Mouse (Mus musculus) megakaryocyte, adult 5-6 weeks (primary cell): ENCODE measurements around the gene Cntn5. TPM values are rescaled to one million over a fixed set of nuclear protein-coding genes. Genes with fewer than 3 reads are reported as not detected.

Source experiments
- ATAC-seq: 2 replicates; pipeline ENCODE4 v1.8.0; 2016; ENCODE audit warnings: mild to moderate bottlenecking, inconsistent platforms; ENCODE audit not compliant: poor library complexity, severe bottlenecking
- total RNA-seq, 2 experiments: library from RNA; stranded (forward) in 1 of 2; stranded (reverse) in 1 of 2; fragments of 153-499, 151-499 nt in 1 of 2; fragments of 221-1000, 200-1000 nt in 1 of 2; gene quantifications; 2 replicates each; pipeline versions ENCODE4 v1.2.3 to v1.2.4; 2015 to 2017

The Cntn5 gene
- total RNA-seq, 2 experiments from 2014 or later, result not detected

- ATAC-seq, result no peak
These were observed 943.9 kb downstream of the Cntn5 start for GRCm38 (mm10) chr9:9960610-9961172.

- ATAC-seq, result no peak
These were observed 955.2 kb downstream of the Cntn5 start for GRCm38 (mm10) chr9:9949346-9949745.

DNA sequence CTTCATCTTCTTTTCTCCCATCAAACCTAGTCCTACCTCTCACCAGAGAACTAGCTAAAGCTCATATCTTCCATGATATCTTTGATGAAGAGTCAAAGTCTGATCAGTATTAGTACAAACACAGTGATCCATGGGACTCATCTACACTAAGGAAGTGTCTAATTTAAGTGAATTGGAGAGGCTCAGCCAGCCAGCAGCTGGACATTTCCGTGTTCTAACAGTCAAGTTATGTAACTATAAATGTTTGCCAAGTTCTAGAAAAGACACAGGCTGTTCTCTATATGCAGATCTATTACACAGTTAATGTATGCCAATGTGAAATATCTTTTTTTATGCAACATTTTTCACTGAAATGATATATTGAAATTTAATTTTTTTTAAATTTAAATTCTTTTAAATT, 959.7 kb downstream of the Cntn5 start:
- ATAC-seq, result no peak

DNA sequence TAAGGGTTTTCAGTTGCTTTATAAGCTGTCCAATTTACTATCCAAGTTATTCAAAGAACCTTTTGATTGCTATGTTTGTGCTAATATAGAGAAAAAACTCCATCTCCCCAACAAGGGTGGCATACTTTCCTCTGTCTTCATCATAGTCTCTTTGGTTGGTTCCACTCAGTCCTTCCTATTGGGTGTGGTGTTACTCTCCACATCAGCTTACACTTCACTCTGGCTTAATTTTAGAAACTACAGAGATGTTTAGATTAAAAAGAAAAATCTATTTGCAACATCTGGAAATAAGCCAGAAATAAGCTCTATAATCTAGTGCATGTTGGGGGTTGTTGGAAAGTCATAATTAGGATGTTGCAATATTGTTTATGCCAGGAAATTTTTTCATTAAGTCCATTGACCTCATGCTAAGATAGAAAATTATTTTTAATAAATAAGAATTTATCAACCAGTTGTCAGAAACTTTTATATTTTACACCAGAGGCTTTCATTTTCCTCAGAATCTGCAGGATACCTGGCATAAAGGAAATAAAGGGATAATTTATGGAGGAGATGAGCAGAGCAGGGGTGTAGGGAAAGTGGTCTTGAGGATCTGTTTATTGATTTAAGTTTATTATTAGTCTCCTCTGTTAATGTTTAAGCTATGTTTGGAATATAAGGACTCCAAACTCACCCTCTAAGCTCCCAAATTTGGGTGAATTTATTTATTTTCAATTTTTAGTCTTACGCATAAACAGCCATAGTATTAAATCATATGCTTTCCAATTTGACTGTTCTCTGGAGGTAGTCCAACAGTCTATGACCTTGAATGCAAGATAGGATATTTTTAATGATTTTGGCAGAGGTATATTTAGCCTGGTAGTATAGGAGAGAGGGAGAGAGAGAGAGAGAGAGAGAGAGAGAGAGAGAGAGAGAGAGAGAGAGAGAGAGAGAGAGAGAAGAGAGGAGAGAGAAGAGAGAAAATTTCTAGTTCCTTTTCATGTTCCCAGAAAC, 966.8 kb downstream of the Cntn5 start:
- ATAC-seq, result no peak

- ATAC-seq, result no peak
These were observed 984.0 kb downstream of the Cntn5 start for GRCm38 (mm10) chr9:9920580-9920979.

DNA sequence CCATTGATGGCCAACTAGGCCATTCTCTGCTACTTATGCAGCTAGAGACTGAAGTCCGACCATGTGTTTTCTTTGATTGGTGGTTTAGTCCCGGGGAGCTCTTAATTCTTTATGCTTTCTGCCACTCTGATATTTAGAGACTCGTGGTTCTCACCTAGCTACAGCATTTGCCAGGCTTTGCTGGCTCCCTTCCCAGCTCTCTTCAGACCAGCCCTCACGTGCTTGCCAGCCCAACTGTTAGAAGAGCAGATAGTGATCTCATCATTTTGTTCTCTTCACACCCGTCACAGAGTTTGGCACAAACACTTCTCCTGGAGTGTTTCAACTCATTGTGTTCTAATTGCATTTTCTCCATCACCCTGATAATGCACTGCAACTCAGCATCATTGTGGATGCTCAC, 1005.5 kb downstream of the Cntn5 start:
- ATAC-seq, result no peak

DNA sequence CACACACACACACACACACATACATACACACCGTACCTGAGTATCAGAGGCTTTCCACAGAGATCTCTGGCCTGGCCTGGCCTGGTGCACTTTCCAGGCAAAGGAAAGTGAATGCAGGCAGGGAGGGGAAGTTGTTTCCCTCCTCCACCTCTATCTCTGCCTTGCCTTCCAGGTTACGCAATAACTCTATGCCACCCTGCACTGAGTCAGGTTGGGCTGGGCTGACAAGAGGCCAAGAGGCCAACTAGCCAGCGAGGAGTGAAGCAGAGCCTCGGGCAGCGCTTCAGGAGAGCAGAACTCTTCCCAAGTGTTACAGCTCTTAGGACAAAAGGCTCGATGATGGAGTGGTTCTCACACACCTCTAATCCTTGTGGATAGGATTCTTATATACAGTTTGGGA, 1018.4 kb downstream of the Cntn5 start:
- ATAC-seq, result no peak

GRCm38 (mm10) chr9:9882779-9883383, 1021.7 kb downstream of the Cntn5 start:
- ATAC-seq, result no peak

DNA sequence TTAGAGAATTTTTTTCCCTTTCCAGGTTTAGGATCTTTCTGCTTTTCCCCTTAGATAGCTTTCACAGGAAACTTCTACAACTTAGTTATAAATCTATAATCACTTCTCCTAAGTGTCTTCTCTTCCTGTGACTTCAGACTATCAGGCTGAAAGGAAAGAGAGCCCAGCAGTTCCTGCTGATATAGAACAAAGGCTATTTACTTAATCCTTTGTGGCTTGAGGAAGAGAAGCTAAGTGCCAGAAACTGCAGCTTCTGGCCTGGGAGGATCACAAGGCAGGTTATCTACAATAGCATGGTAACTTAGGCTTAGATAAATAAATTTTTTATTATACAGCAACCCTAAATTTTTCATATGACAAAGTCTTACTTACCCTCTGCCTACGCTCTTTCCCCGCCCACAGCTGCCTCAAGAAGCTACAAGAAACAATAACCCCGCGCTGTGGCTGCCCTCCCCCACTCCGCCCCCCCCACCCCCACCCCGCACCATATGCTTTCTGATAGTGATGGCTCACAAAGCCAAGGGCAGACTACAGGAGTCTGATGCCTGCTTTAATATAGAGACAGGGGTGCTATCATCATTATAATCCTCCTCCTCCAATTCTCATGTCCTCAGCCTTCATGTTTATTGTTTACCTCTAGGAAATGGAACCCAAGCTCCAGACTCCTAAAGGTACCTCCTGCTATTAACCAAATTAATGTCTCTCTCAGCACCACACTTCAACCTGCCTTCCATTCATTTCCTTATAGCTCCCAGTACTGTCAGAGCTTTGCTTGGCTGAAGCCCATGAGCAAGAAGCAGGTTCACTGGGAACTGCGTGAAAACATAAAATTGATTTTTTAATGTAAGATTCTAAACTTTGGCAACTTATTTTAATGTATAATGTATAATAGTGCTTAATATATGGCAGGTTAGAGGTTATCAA, 1032.2 kb downstream of the Cntn5 start:
- ATAC-seq, result no peak

DNA sequence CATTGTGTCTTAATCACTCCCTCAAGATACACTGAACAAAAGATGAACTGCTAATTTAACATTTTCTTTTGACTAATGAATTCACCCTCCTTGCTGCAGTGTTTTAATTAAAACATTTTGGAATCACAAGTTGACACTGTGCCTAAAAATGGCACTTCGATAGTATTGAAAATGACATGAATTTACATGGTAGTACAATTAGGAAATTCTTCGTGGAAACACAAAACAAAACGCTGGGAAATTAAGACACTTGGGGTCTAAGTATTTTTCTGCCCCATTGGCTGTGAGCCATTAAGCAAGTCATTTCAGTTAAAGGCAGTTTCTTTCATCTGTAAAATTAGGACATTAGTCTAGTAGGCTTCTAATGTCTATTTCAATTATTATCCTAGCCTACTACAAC, 1043.9 kb downstream of the Cntn5 start:
- no peak for ATAC-seq

- no peak for ATAC-seq
These were observed 1045.3 kb downstream of the Cntn5 start for GRCm38 (mm10) chr9:9859323-9859722.

DNA sequence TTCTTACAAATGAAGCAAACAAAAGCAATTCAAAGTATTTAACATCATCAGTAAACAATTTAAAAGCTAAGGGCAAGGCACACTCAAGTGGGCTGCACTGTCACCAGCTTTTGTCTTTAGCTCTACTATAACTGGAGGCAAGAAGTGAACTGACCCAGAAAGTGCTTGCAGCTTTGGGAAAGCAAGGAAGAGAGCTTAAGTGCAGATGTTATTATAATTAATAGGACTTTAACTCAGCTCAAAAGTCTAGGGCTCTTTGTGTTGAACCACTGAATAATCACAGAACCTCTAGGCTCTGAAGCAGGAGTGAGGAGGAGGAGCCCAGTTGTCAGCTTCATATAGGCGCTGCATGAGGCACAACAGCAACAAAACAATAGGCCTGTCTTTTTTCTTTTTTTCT, 1049.8 kb downstream of the Cntn5 start:
- no peak for ATAC-seq

- no peak for ATAC-seq
These were observed 1074.3 kb downstream of the Cntn5 start for GRCm38 (mm10) chr9:9830231-9830630.

- no peak for ATAC-seq
These were observed 1084.6 kb downstream of the Cntn5 start for GRCm38 (mm10) chr9:9819963-9820362.

GRCm38 (mm10) chr9:9817477-9817876, 1087.1 kb downstream of the Cntn5 start:
- ATAC-seq, result no peak

DNA sequence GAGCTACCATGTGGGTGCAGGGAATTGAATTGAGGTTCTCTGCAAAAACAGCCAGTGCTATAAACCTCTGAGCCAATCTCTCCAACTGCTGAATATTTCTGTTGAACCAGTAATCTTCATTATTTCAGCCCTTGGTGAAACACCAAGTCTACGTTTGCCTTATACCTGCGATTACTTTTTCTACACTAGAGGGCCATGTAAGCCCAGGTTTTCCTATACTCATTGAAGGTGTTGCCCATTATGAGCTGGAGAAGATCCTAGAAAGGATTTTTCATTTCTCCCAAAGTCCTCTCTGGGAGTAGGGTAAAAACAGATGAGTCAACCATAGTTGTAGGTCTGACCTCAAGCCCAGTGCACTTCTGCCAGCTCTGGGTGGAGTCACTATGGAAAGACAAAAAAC, 1105.0 kb downstream of the Cntn5 start:
- ATAC-seq, result no peak

DNA sequence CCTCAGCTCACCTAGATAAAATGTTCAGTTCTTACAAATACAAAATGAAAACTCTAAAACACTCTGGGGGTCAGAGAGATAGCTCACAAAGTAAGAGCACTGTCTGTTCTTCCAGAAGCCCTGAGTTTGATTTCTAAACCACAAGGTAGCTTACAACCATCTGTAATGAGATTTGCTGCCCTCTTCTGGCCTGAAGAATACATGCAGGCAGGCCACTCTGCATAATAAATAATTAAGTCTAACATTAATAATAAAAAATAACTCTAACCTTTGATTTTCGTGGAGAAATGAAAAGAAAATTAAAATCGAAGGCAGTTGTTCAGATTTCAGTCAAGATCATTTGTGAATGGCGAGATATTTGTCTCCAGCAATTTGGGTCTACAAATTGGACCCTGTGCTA, 1120.9 kb downstream of the Cntn5 start:
- no peak for ATAC-seq

- ATAC-seq, result no peak
These were observed 1123.3 kb downstream of the Cntn5 start for GRCm38 (mm10) chr9:9781157-9781884.

DNA sequence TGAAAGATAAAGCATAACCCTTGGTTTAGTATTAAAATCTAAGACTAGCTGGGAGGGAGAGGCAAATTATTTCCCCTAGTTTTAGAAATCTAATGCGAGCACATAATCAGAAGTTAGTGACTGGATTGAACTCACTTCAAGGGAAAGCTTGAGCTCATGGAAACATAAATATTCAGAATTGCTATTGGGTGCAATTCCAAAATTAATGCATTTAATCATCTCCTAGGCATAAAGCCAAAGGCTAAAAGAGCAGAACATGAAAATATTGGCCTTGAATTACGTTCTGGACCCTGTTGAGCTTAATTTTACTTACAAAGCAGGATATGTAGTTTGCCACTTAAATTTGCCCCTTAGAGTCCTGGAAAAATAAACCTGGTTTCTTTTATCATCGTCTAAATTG, 1124.9 kb downstream of the Cntn5 start:
- no peak for ATAC-seq

- no peak for ATAC-seq
These were observed 1133.8 kb downstream of the Cntn5 start for GRCm38 (mm10) chr9:9770777-9771176.
